Mouse (Mus musculus): Measurements from ENCODE around the gene Gm17545. TPM values are rescaled to one million over a fixed set of nuclear protein-coding genes. Genes with fewer than 3 reads are reported as not detected.

Gm17545 gene
- polyA plus RNA-seq, 1 experiment from 2014 or later: not detected

GRCm38 (mm10) chr9:22476265-22476664, 22.2 kb downstream of the Gm17545 start:
- 4% methylated on average over 10 of the region's 10 CpGs for WGBS

GRCm38 (mm10) chr9:22478946-22479345, 24.9 kb downstream of the Gm17545 start:
- Histone ChIP-seq H3K9me3 (ENCODE audit: control insufficient read depth, low read length) (no peaks in the 10 kb centered on the region), H3K36me3 (ENCODE audit: control insufficient read depth, insufficient read depth, low read length) (no peaks in the 10 kb centered on the region), H3K27me3 (replicated peaks; ENCODE audit: control insufficient read depth, insufficient read depth, low read length) (no peaks in the 10 kb centered on the region), H3K4me1 (ENCODE audit: control insufficient read depth, insufficient read depth, low read length) (no peaks in the 10 kb centered on the region), H3K27ac (ENCODE audit: low read length) (no peak overlapping the region), H3K4me3 (ENCODE audit: low read length) (no peak overlapping the region), H3K9ac (ENCODE audit: low read depth, low read length) (no peak overlapping the region), H3K4me2 (ENCODE audit: low read depth, low read length) (no peak overlapping the region)
- no peak for ATAC-seq
- WGBS: 93% methylated on average over 8 of the region's 8 CpGs

More at GRCm38 (mm10) chr9:22476265-22476664, 22.2 kb downstream of the Gm17545 start:
- no peak for ATAC-seq
- no peaks in the 10 kb centered on the region for H3K9me3 ChIP-seq (ENCODE audit: control insufficient read depth, low read length)
- H3K36me3 ChIP-seq (ENCODE audit: control insufficient read depth, insufficient read depth, low read length): no peaks in the 10 kb centered on the region
- H3K4me1 ChIP-seq (ENCODE audit: control insufficient read depth, insufficient read depth, low read length): no peaks in the 10 kb centered on the region
- peak overlapping the region; percentile 91 for H3K4me2 ChIP-seq (ENCODE audit: low read depth, low read length)
- no peaks in the 10 kb centered on the region for H3K27me3 ChIP-seq (replicated peaks; ENCODE audit: control insufficient read depth, insufficient read depth, low read length)
- H3K27ac ChIP-seq (ENCODE audit: low read length): peak overlapping the region; percentile 54; the same call in 1 of the 2 replicates
- H3K9ac ChIP-seq (ENCODE audit: low read depth, low read length): peak overlapping the region; percentile 70
- H3K4me3 ChIP-seq (ENCODE audit: low read length): peak overlapping the region; percentile 66

GRCm38 (mm10) chr9:22483866-22484561, 29.9 kb downstream of the Gm17545 start:
- Histone ChIP-seq H3K9ac (ENCODE audit: low read depth, low read length) (no peak overlapping the region), H3K27me3 (replicated peaks; ENCODE audit: control insufficient read depth, insufficient read depth, low read length) (no peaks in the 10 kb centered on the region), H3K4me2 (ENCODE audit: low read depth, low read length) (no peak overlapping the region), H3K9me3 (ENCODE audit: control insufficient read depth, low read length) (no peaks in the 10 kb centered on the region), H3K4me3 (ENCODE audit: low read length) (no peak overlapping the region), H3K27ac (ENCODE audit: low read length) (no peak overlapping the region), H3K36me3 (ENCODE audit: control insufficient read depth, insufficient read depth, low read length) (no peaks in the 10 kb centered on the region), H3K4me1 (ENCODE audit: control insufficient read depth, insufficient read depth, low read length) (no peaks in the 10 kb centered on the region)
- WGBS: 93% methylated on average over 8 of the region's 8 CpGs
- ATAC-seq: no peak

- Histone ChIP-seq H3K36me3 (ENCODE audit: control insufficient read depth, insufficient read depth, low read length) (no peaks in the 10 kb centered on the region), H3K4me1 (ENCODE audit: control insufficient read depth, insufficient read depth, low read length) (no peaks in the 10 kb centered on the region), H3K27ac (ENCODE audit: low read length) (no peak overlapping the region), H3K4me3 (ENCODE audit: low read length) (no peak overlapping the region), H3K9me3 (ENCODE audit: control insufficient read depth, low read length) (no peaks in the 10 kb centered on the region), H3K4me2 (ENCODE audit: low read depth, low read length) (no peak overlapping the region), H3K27me3 (replicated peaks; ENCODE audit: control insufficient read depth, insufficient read depth, low read length) (no peaks in the 10 kb centered on the region), H3K9ac (ENCODE audit: low read depth, low read length) (no peak overlapping the region)
- no peak; the same call in 1 of the 2 replicates for ATAC-seq
- WGBS: 79% methylated on average over 12 of the region's 12 CpGs
Observed at GRCm38 (mm10) chr9:22484562-22485308, 30.6 kb downstream of the Gm17545 start.

GRCm38 (mm10) chr9:22486211-22486610, 32.1 kb downstream of the Gm17545 start:
- Histone ChIP-seq H3K9me3 (ENCODE audit: control insufficient read depth, low read length) (no peaks in the 10 kb centered on the region), H3K4me2 (ENCODE audit: low read depth, low read length) (no peak overlapping the region), H3K4me3 (ENCODE audit: low read length) (no peak overlapping the region), H3K27me3 (replicated peaks; ENCODE audit: control insufficient read depth, insufficient read depth, low read length) (no peaks in the 10 kb centered on the region), H3K36me3 (ENCODE audit: control insufficient read depth, insufficient read depth, low read length) (no peaks in the 10 kb centered on the region), H3K9ac (ENCODE audit: low read depth, low read length) (no peak overlapping the region), H3K4me1 (ENCODE audit: control insufficient read depth, insufficient read depth, low read length) (no peaks in the 10 kb centered on the region), H3K27ac (ENCODE audit: low read length) (no peak overlapping the region)
- WGBS: 89% methylated on average over 7 of the region's 7 CpGs
- ATAC-seq: no peak

- H3K27ac ChIP-seq (ENCODE audit: low read length): no peak overlapping the region
- no peaks in the 10 kb centered on the region for H3K36me3 ChIP-seq (ENCODE audit: control insufficient read depth, insufficient read depth, low read length)
- H3K4me1 ChIP-seq (ENCODE audit: control insufficient read depth, insufficient read depth, low read length): no peaks in the 10 kb centered on the region
- no peak overlapping the region for H3K4me3 ChIP-seq (ENCODE audit: low read length)
- H3K4me2 ChIP-seq (ENCODE audit: low read depth, low read length): no peak overlapping the region
- H3K27me3 ChIP-seq (replicated peaks; ENCODE audit: control insufficient read depth, insufficient read depth, low read length): no peaks in the 10 kb centered on the region
- 44% methylated on average over 9 of the region's 9 CpGs for WGBS
- 0 out of 2 replicates have a peak, but pooled peaks have one; percentile 52 for ATAC-seq
- no peak overlapping the region for H3K9ac ChIP-seq (ENCODE audit: low read depth, low read length)
- no peaks in the 10 kb centered on the region for H3K9me3 ChIP-seq (ENCODE audit: control insufficient read depth, low read length)
Observed at GRCm38 (mm10) chr9:22488963-22489362, 34.9 kb downstream of the Gm17545 start.

- H3K36me3 ChIP-seq (ENCODE audit: control insufficient read depth, insufficient read depth, low read length): no peaks in the 10 kb centered on the region
- no peak overlapping the region for H3K9ac ChIP-seq (ENCODE audit: low read depth, low read length)
- no peaks in the 10 kb centered on the region for H3K9me3 ChIP-seq (ENCODE audit: control insufficient read depth, low read length)
- no peak overlapping the region for H3K4me3 ChIP-seq (ENCODE audit: low read length)
- 80% methylated on average over 9 of the region's 9 CpGs for WGBS
- no peak for ATAC-seq
- H3K4me1 ChIP-seq (ENCODE audit: control insufficient read depth, insufficient read depth, low read length): no peaks in the 10 kb centered on the region
- no peak overlapping the region for H3K4me2 ChIP-seq (ENCODE audit: low read depth, low read length)
- no peaks in the 10 kb centered on the region for H3K27me3 ChIP-seq (replicated peaks; ENCODE audit: control insufficient read depth, insufficient read depth, low read length)
- no peak overlapping the region for H3K27ac ChIP-seq (ENCODE audit: low read length)
Observed at GRCm38 (mm10) chr9:22494203-22494807, 40.2 kb downstream of the Gm17545 start.

- H3K4me1 ChIP-seq (ENCODE audit: control insufficient read depth, insufficient read depth, low read length): no peaks in the 10 kb centered on the region
- no peaks in the 10 kb centered on the region for H3K27me3 ChIP-seq (replicated peaks; ENCODE audit: control insufficient read depth, insufficient read depth, low read length)
- no peak overlapping the region for H3K4me2 ChIP-seq (ENCODE audit: low read depth, low read length)
- ATAC-seq: no peak
- H3K36me3 ChIP-seq (ENCODE audit: control insufficient read depth, insufficient read depth, low read length): no peaks in the 10 kb centered on the region
- no peak overlapping the region for H3K4me3 ChIP-seq (ENCODE audit: low read length)
- no peak overlapping the region for H3K9ac ChIP-seq (ENCODE audit: low read depth, low read length)
- no peaks in the 10 kb centered on the region for H3K9me3 ChIP-seq (ENCODE audit: control insufficient read depth, low read length)
- WGBS: 86% methylated on average over 2 of the region's 2 CpGs
- H3K27ac ChIP-seq (ENCODE audit: low read length): no peak overlapping the region
Observed at GRCm38 (mm10) chr9:22495133-22495532, 41.0 kb downstream of the Gm17545 start.

- Histone ChIP-seq H3K9me3 (ENCODE audit: control insufficient read depth, low read length) (no peaks in the 10 kb centered on the region), H3K36me3 (ENCODE audit: control insufficient read depth, insufficient read depth, low read length) (no peaks in the 10 kb centered on the region), H3K27ac (ENCODE audit: low read length) (no peak overlapping the region), H3K27me3 (replicated peaks; ENCODE audit: control insufficient read depth, insufficient read depth, low read length) (no peaks in the 10 kb centered on the region), H3K4me3 (ENCODE audit: low read length) (no peak overlapping the region), H3K4me1 (ENCODE audit: control insufficient read depth, insufficient read depth, low read length) (no peaks in the 10 kb centered on the region), H3K9ac (ENCODE audit: low read depth, low read length) (no peak overlapping the region), H3K4me2 (ENCODE audit: low read depth, low read length) (no peak overlapping the region)
- WGBS: 75% methylated on average over 6 of the region's 6 CpGs
- ATAC-seq: no peak
Observed at GRCm38 (mm10) chr9:22497021-22497767, 43.1 kb downstream of the Gm17545 start.

Measured in intestine, embryonic 16.5 days (tissue).